Mouse (Mus musculus): Measurements from ENCODE around the gene Skint11.
"Not testable (repeated sequence)": the region's sequence is repeated elsewhere in the genome, so short reads cannot be mapped to it uniquely, and the experiment has no call there.

The Skint11 gene

GRCm38 (mm10) chr4:114163084-114163483, at the start of gene Skint11:
Gene Skint11, plus strand, starts transcription at chr4:114163384.
- no peak for DNase-seq (ENCODE audit: low read depth)

DNA sequence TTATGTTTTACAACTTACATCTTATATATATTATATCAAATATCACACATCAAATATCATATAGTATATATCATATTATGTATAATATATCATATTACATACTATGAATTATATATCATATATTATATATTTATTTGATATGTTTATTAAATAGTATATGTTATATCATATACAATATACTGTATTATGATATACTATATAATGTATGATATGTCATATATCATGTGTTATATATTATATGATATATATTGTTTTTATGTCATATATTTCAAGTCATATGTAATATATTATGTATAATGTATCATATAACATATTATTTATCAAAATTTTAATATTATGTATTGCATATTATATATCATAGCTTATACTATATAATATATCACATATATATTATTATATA, 2.0 kb upstream of the Skint11 start:
- DNase-seq (ENCODE audit: low read depth): no peak

DNA sequence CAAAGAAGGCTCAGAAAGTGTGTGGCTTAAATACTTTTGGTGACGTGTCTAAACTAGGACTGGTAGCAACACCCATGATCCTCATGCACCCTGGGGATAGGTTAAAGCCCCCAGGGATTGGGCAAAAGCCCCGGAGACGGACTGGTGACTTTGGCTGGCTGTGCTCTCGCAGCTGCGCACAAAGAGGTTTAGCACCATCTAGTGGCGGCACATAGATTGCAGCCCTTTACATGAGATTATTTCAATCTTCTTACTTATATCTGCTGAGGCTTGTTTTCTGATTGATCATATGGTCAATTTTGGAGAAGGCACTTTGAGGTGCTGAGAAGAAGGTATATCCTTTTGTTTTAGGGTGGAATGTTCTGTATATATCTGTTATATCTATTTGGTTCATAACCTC, 9.7 kb downstream of the Skint11 start:
- peak; percentile 1 for DNase-seq (ENCODE audit: low read depth)

DNA sequence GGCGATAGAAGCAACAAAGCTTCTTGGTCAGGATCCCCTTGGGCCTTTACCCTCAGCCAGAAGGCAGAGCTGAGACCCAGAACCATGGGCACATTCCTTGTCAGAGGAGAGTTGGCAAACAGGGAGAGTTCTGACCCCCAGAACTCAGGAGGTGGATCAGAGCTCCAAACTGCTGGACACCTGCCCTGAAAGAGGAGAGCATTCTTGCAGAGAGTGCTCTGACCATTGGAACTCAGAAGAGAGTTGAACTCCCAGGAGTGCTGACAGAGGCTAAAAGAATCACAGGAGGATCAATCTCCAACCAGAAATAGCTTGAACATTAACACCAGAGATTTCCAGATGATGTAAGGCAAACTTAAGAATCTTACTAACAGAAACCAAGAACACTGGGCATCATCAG, 93.7 kb downstream of the Skint11 start:
- DNase-seq (ENCODE audit: low read depth): not testable (repeated sequence)
